Mouse (Mus musculus): ENCODE data around the gene Mmp12.

DNA sequence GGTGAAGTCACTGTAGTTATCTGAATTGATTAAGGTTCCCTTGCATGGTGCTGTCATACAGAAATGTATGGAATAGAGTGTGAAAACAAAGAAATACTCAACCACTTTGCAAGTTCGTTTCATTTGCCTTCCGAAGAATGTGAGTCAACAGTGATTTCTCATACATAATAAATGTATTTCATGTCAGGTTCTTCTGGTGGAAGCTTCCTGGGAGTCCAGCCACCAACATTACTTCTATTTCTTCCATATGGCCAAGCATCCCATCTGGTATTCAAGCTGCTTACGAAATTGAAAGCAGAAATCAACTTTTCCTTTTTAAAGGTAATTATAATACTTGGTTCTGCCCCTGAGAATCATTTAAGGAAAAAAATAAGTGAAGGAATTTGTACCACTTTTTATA lies 10.4 kb downstream of the Mmp12 start:
- TF ChIP-seq RCOR1 (IDR thresholded peaks at IDR 0.05; ENCODE audit: low read depth, low read length) (no peak), KAT2A (conservative IDR thresholded peaks at IDR 0.05; ENCODE audit: low read depth, low read length) (no peak)
